Mouse (Mus musculus): Measurements from ENCODE around the gene Vtn. TPM values are rescaled to one million over a fixed set of nuclear protein-coding genes. Genes with fewer than 3 reads are reported as not detected.
A peak's percentile ranks its signal among the peaks of the same experiment; 100 is the strongest.
"Not testable (repeated sequence)": the region's sequence is repeated elsewhere in the genome, so short reads cannot be mapped to it uniquely, and the experiment has no call there.

The Vtn gene
- polyA plus RNA-seq, 1 experiment from 2014 or later: 10.1 TPM

GRCm38 (mm10) chr11:78528714-78529113 is 29.8 kb downstream of the Vtn start:
- TF ChIP-seq CTCF (IDR thresholded peaks at IDR 0.05) (no peak), EP300 (IDR thresholded peaks at IDR 0.05) (no peak)
- no peak for DNase-seq (ENCODE audit: low spot score)
- 89% methylated on average over 9 of the region's 9 CpGs for WGBS

GRCm38 (mm10) chr11:78530001-78530400 is 31.1 kb downstream of the Vtn start:
- no peak overlapping the region for H3K27ac ChIP-seq (ENCODE audit: low read length)
- WGBS: 94% methylated on average over 12 of the region's 12 CpGs

More at GRCm38 (mm10) chr11:78528714-78529113, 29.8 kb downstream of the Vtn start:
- Histone ChIP-seq H3K4me2 (replicated peaks; ENCODE audit: low read depth, low read length) (no peak overlapping the region), H3K9ac (replicated peaks; ENCODE audit: low read depth) (no peak overlapping the region), H3K4me1 (ENCODE audit: insufficient read depth, low read depth, low read length) (no peaks in the 10 kb centered on the region), H3K36me3 (ENCODE audit: insufficient read depth, low read length) (peaks cover 31% of the 10 kb centered on the region), H3K4me3 (ENCODE audit: low read depth, low read length) (no peak overlapping the region), H3K27ac (ENCODE audit: low read length) (no peak overlapping the region), H3K9me3 (ENCODE audit: low read length) (no peaks in the 10 kb centered on the region), H3K27me3 (replicated peaks; ENCODE audit: insufficient read depth, low read length) (no peaks in the 10 kb centered on the region)
- ATAC-seq: no peak

GRCm38 (mm10) chr11:78531046-78531445 is 32.2 kb downstream of the Vtn start:
- no peak overlapping the region for H3K9ac ChIP-seq (replicated peaks; ENCODE audit: low read depth)
- no peak for ATAC-seq

More at GRCm38 (mm10) chr11:78530001-78530400, 31.1 kb downstream of the Vtn start:
- Histone ChIP-seq H3K36me3 (ENCODE audit: insufficient read depth, low read length) (peaks cover 28% of the 10 kb centered on the region), H3K27me3 (replicated peaks; ENCODE audit: insufficient read depth, low read length) (no peaks in the 10 kb centered on the region), H3K4me3 (ENCODE audit: low read depth, low read length) (no peak overlapping the region), H3K9ac (replicated peaks; ENCODE audit: low read depth) (no peak overlapping the region), H3K4me2 (replicated peaks; ENCODE audit: low read depth, low read length) (no peak overlapping the region), H3K9me3 (ENCODE audit: low read length) (no peaks in the 10 kb centered on the region), H3K4me1 (ENCODE audit: insufficient read depth, low read depth, low read length) (no peaks in the 10 kb centered on the region; the same call in 1 of the 2 replicates)
- no peak for ATAC-seq
- no peak for DNase-seq (ENCODE audit: low spot score)
- TF ChIP-seq CTCF (IDR thresholded peaks at IDR 0.05) (no peak), EP300 (IDR thresholded peaks at IDR 0.05) (no peak)

GRCm38 (mm10) chr11:78531515-78531914 is 32.6 kb downstream of the Vtn start:
- not testable (repeated sequence) for H3K9ac ChIP-seq (replicated peaks; ENCODE audit: low read depth); H3K4me1 ChIP-seq (ENCODE audit: insufficient read depth, low read depth, low read length); DNase-seq (ENCODE audit: low spot score); ATAC-seq; H3K4me3 ChIP-seq (ENCODE audit: low read depth, low read length); H3K9me3 ChIP-seq (ENCODE audit: low read length); H3K27me3 ChIP-seq (replicated peaks; ENCODE audit: insufficient read depth, low read length); H3K4me2 ChIP-seq (replicated peaks; ENCODE audit: low read depth, low read length)
- peaks cover 20% of the 10 kb centered on the region for H3K36me3 ChIP-seq (ENCODE audit: insufficient read depth, low read length)
- WGBS: 83% methylated on average over 9 of the region's 10 CpGs
- H3K27ac ChIP-seq (ENCODE audit: low read length): peak overlapping the region; percentile 77

More at GRCm38 (mm10) chr11:78531046-78531445, 32.2 kb downstream of the Vtn start:
- Histone ChIP-seq H3K27me3 (replicated peaks; ENCODE audit: insufficient read depth, low read length) (no peaks in the 10 kb centered on the region), H3K4me2 (replicated peaks; ENCODE audit: low read depth, low read length) (no peak overlapping the region), H3K36me3 (ENCODE audit: insufficient read depth, low read length) (peaks cover 25% of the 10 kb centered on the region), H3K4me1 (ENCODE audit: insufficient read depth, low read depth, low read length) (no peaks in the 10 kb centered on the region; the same call in 1 of the 2 replicates), H3K27ac (ENCODE audit: low read length) (peak overlapping the region; percentile 77), H3K4me3 (ENCODE audit: low read depth, low read length) (no peak overlapping the region), H3K9me3 (ENCODE audit: low read length) (no peaks in the 10 kb centered on the region)
- DNase-seq (ENCODE audit: low spot score): peak; percentile 61
- TF ChIP-seq CTCF (IDR thresholded peaks at IDR 0.05) (no peak), EP300 (IDR thresholded peaks at IDR 0.05) (peak; percentile 69; the same call in 1 of the 2 replicates)
- WGBS: 55% methylated on average over 6 of the region's 6 CpGs

- WGBS: 54% methylated on average over 4 of the region's 4 CpGs
- Histone ChIP-seq H3K27me3 (replicated peaks; ENCODE audit: insufficient read depth, low read length) (no peaks in the 10 kb centered on the region), H3K4me2 (replicated peaks; ENCODE audit: low read depth, low read length) (peak overlapping the region; percentile 70), H3K9me3 (ENCODE audit: low read length) (no peaks in the 10 kb centered on the region), H3K9ac (replicated peaks; ENCODE audit: low read depth) (no peak overlapping the region), H3K4me1 (ENCODE audit: insufficient read depth, low read depth, low read length) (peaks cover 4% of the 10 kb centered on the region; the same call in 1 of the 2 replicates), H3K4me3 (ENCODE audit: low read depth, low read length) (peak overlapping the region; percentile 79), H3K36me3 (ENCODE audit: insufficient read depth, low read length) (no peaks in the 10 kb centered on the region; the same call in 1 of the 2 replicates), H3K27ac (ENCODE audit: low read length) (peak overlapping the region; percentile 98)
- ATAC-seq (no peak), DNase-seq (ENCODE audit: low spot score) (peak; percentile 43)
- no peak for TF ChIP-seq EP300 (IDR thresholded peaks at IDR 0.05)
- TF ChIP-seq CTCF (IDR thresholded peaks at IDR 0.05): peak; percentile 43
These were observed 35.6 kb downstream of the Vtn start for GRCm38 (mm10) chr11:78534516-78534915.

- Histone ChIP-seq H3K9me3 (ENCODE audit: low read length) (no peaks in the 10 kb centered on the region), H3K36me3 (ENCODE audit: insufficient read depth, low read length) (0 out of 2 replicates have a peak, but pooled peaks cover 4% of the 10 kb centered on the region), H3K4me3 (ENCODE audit: low read depth, low read length) (peak overlapping the region; percentile 79), H3K9ac (replicated peaks; ENCODE audit: low read depth) (peak overlapping the region; percentile 71), H3K27ac (ENCODE audit: low read length) (peak overlapping the region; percentile 98), H3K4me2 (replicated peaks; ENCODE audit: low read depth, low read length) (peak overlapping the region; percentile 70), H3K27me3 (replicated peaks; ENCODE audit: insufficient read depth, low read length) (no peaks in the 10 kb centered on the region), H3K4me1 (ENCODE audit: insufficient read depth, low read depth, low read length) (peaks cover 4% of the 10 kb centered on the region; the same call in 1 of the 2 replicates)
- TF ChIP-seq EP300 (IDR thresholded peaks at IDR 0.05) (no peak; the same call in 1 of the 2 replicates), CTCF (IDR thresholded peaks at IDR 0.05) (no peak)
- ATAC-seq (peak; percentile 47), DNase-seq (ENCODE audit: low spot score) (peak; percentile 96)
- WGBS: under 1% methylated on average over 23 of the region's 23 CpGs
These were observed 36.6 kb downstream of the Vtn start for GRCm38 (mm10) chr11:78535376-78536079.
